Mouse (Mus musculus): ENCODE measurements around the gene Pus10. TPM values are rescaled to one million over a fixed set of nuclear protein-coding genes. Genes with fewer than 3 reads are reported as not detected.

The Pus10 gene
- polyA plus RNA-seq, 1 experiment from 2014 or later = 28.2 TPM

- 66% methylated on average over 1 of the region's 1 CpGs for WGBS
- peaks cover 13% of the 10 kb centered on the region for H3K27me3 ChIP-seq
- H3K4me1 ChIP-seq = 0 out of 2 replicates have a peak, but pooled peaks cover 3% of the 10 kb centered on the region
- H3K9ac ChIP-seq = no peak overlapping the region
- ATAC-seq (ENCODE audit: insufficient number of reproducible peaks, insufficient read depth, low FRiP score, low TSS enrichment, low read depth) = no peak
- H3K4me3 ChIP-seq = no peak overlapping the region
- H3K27ac ChIP-seq = no peak overlapping the region
- no peak overlapping the region for H3K4me2 ChIP-seq
- H3K36me3 ChIP-seq = no peaks in the 10 kb centered on the region
- no peaks in the 10 kb centered on the region for H3K9me3 ChIP-seq
Observed at GRCm38 (mm10) chr11:23767928-23768327, 102.5 kb downstream of the Pus10 start.

GRCm38 (mm10) chr11:23769033-23769432 is 103.6 kb downstream of the Pus10 start:
- H3K4me3 ChIP-seq = no peak overlapping the region
- H3K36me3 ChIP-seq = no peaks in the 10 kb centered on the region

DNA sequence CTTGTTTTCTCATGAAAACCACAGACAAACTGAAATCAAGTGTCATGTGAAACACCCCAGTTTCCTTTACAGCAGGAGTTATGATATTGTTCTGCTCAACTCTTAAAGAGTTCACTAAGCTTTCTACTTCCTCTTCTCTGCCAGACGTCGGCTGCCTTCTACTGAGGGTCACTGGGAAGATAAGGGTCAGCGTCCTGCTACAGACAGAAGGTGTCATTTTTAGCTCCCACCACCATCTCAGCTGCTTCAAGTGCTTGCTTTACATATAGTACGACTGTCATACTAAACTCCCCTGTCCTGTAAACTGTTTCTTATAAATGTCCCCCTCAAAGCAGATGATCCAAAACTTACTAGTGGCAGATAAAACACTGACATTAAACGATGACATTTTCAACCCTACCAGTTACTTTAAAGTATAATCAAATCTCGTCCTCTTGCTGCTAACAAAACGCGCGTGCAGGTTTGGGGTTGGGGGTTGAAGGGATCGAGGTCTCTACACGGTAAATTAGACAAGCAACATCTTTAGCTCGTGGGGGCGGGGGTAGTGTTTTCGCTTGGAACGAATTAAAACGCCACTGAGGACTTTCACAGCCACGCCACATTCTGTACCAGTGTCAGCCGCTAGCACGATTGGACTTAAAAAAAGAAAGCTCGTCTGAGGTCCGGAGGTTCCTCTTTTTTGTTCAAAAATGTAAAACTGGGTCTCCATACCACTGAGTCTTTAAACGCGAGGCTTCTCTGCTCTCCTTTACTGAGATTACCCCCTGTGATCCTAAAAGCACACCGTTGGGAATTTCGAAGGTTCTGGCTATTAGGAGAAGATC is 104.4 kb downstream of the Pus10 start:
- H3K4me1 ChIP-seq = 0 out of 2 replicates have a peak, but pooled peaks cover 3% of the 10 kb centered on the region
- under 1% methylated on average over 25 of the region's 25 CpGs for WGBS
- H3K4me2 ChIP-seq = peak overlapping the region; percentile 77
- H3K4me3 ChIP-seq = peak overlapping the region; percentile 78
- ATAC-seq (ENCODE audit: insufficient number of reproducible peaks, insufficient read depth, low FRiP score, low TSS enrichment, low read depth) = no peak
- no peaks in the 10 kb centered on the region; the same call in 1 of the 2 replicates for H3K9me3 ChIP-seq
- peak overlapping the region; percentile 76 for H3K9ac ChIP-seq
- H3K27me3 ChIP-seq = peaks cover 18% of the 10 kb centered on the region
- H3K27ac ChIP-seq = peak overlapping the region; percentile 90; the same call in 1 of the 2 replicates
- H3K36me3 ChIP-seq = no peaks in the 10 kb centered on the region

More at GRCm38 (mm10) chr11:23769033-23769432, 103.6 kb downstream of the Pus10 start:
- 0 out of 2 replicates have a peak, but pooled peaks cover 3% of the 10 kb centered on the region for H3K4me1 ChIP-seq
- no peak overlapping the region for H3K4me2 ChIP-seq
- peaks cover 18% of the 10 kb centered on the region for H3K27me3 ChIP-seq
- no peaks in the 10 kb centered on the region; the same call in 1 of the 2 replicates for H3K9me3 ChIP-seq
- H3K9ac ChIP-seq = no peak overlapping the region
- H3K27ac ChIP-seq = no peak overlapping the region
- no peak for ATAC-seq (ENCODE audit: insufficient number of reproducible peaks, insufficient read depth, low FRiP score, low TSS enrichment, low read depth)

DNA sequence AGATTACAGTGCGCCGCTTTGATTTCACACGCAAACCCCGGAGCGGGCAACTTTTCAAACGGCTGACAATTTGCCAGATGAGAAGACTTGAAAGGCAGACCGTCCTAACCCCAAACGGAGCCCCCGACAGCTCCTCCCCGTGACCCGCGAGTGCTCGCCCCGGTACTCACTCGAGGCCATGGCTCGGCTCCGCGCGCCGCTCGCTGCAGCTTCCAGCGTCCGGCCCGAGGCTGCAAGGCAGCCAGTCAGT is 105.0 kb downstream of the Pus10 start:
- Histone ChIP-seq H3K27ac (peak overlapping the region; percentile 90), H3K4me2 (peak overlapping the region; percentile 77), H3K4me1 (0 out of 2 replicates have a peak, but pooled peaks cover 3% of the 10 kb centered on the region), H3K27me3 (peaks cover 18% of the 10 kb centered on the region), H3K9me3 (no peaks in the 10 kb centered on the region; the same call in 1 of the 2 replicates), H3K9ac (peak overlapping the region; percentile 76), H3K4me3 (peak overlapping the region; percentile 78), H3K36me3 (no peaks in the 10 kb centered on the region)
- WGBS = under 1% methylated on average over 24 of the region's 24 CpGs
- ATAC-seq (ENCODE audit: insufficient number of reproducible peaks, insufficient read depth, low FRiP score, low TSS enrichment, low read depth) = no peak

GRCm38 (mm10) chr11:23770760-23771506 is 105.5 kb downstream of the Pus10 start, which contains the start of gene Rel:
Gene Rel (minus strand): TSS chr11:23770970.
- Histone ChIP-seq H3K9ac (peak within 1 kb of the TSS; percentile 76), H3K4me3 (peak within 1 kb of the TSS; percentile 78), H3K4me1 (0 out of 2 replicates have a peak, but pooled peaks cover 3% of the 10 kb centered on the region), H3K27ac (peak within 1 kb of the TSS; percentile 90), H3K4me2 (peak within 1 kb of the TSS; percentile 77), H3K36me3 (no peaks in the 10 kb centered on the region), H3K27me3 (peaks cover 18% of the 10 kb centered on the region), H3K9me3 (no peaks in the 10 kb centered on the region; the same call in 1 of the 2 replicates)
- peak; percentile 90 for ATAC-seq (ENCODE audit: insufficient number of reproducible peaks, insufficient read depth, low FRiP score, low TSS enrichment, low read depth)
- WGBS = under 1% methylated on average over 67 of the region's 88 CpGs

GRCm38 (mm10) chr11:23771507-23772097 is 106.1 kb downstream of the Pus10 start:
- no peaks in the 10 kb centered on the region; the same call in 1 of the 2 replicates for H3K9me3 ChIP-seq
- ATAC-seq (ENCODE audit: insufficient number of reproducible peaks, insufficient read depth, low FRiP score, low TSS enrichment, low read depth) = no peak
- WGBS = 5% methylated on average over 21 of the region's 21 CpGs

GRCm38 (mm10) chr11:23772471-23772870 is 107.0 kb downstream of the Pus10 start:
- no peak overlapping the region for H3K4me2 ChIP-seq
- 0 out of 2 replicates have a peak, but pooled peaks cover 3% of the 10 kb centered on the region for H3K4me1 ChIP-seq
- 28% methylated on average over 1 of the region's 1 CpGs for WGBS
- H3K27me3 ChIP-seq = peaks cover 18% of the 10 kb centered on the region
- no peaks in the 10 kb centered on the region for H3K36me3 ChIP-seq
- no peak overlapping the region for H3K4me3 ChIP-seq
- no peak for ATAC-seq (ENCODE audit: insufficient number of reproducible peaks, insufficient read depth, low FRiP score, low TSS enrichment, low read depth)
- H3K27ac ChIP-seq = no peak overlapping the region
- no peaks in the 10 kb centered on the region; the same call in 1 of the 2 replicates for H3K9me3 ChIP-seq
- H3K9ac ChIP-seq = no peak overlapping the region

More at GRCm38 (mm10) chr11:23771507-23772097, 106.1 kb downstream of the Pus10 start:
- H3K4me1 ChIP-seq = 0 out of 2 replicates have a peak, but pooled peaks cover 3% of the 10 kb centered on the region
- H3K27ac ChIP-seq = peak overlapping the region; percentile 90
- H3K4me3 ChIP-seq = peak overlapping the region; percentile 78
- H3K4me2 ChIP-seq = peak overlapping the region; percentile 77
- peak overlapping the region; percentile 76 for H3K9ac ChIP-seq
- no peaks in the 10 kb centered on the region for H3K36me3 ChIP-seq
- H3K27me3 ChIP-seq = peaks cover 18% of the 10 kb centered on the region

- Histone ChIP-seq H3K4me3 (no peak overlapping the region), H3K27ac (no peak overlapping the region), H3K9ac (no peak overlapping the region), H3K4me2 (no peak overlapping the region), H3K27me3 (no peaks in the 10 kb centered on the region), H3K4me1 (no peaks in the 10 kb centered on the region), H3K36me3 (no peaks in the 10 kb centered on the region), H3K9me3 (no peaks in the 10 kb centered on the region; the same call in 1 of the 2 replicates)
- WGBS = 84% methylated on average over 8 of the region's 8 CpGs
- ATAC-seq (ENCODE audit: insufficient number of reproducible peaks, insufficient read depth, low FRiP score, low TSS enrichment, low read depth) = no peak
Observed at GRCm38 (mm10) chr11:23778787-23779201, 113.3 kb downstream of the Pus10 start.

GRCm38 (mm10) chr11:23782038-23782437 is 116.6 kb downstream of the Pus10 start:
- H3K27me3 ChIP-seq = no peaks in the 10 kb centered on the region
- no peaks in the 10 kb centered on the region for H3K36me3 ChIP-seq
- no peak overlapping the region for H3K4me2 ChIP-seq
- 73% methylated on average over 3 of the region's 3 CpGs for WGBS
- H3K9ac ChIP-seq = no peak overlapping the region
- H3K4me3 ChIP-seq = no peak overlapping the region
- no peak for ATAC-seq (ENCODE audit: insufficient number of reproducible peaks, insufficient read depth, low FRiP score, low TSS enrichment, low read depth)
- H3K27ac ChIP-seq = no peak overlapping the region
- H3K4me1 ChIP-seq = no peaks in the 10 kb centered on the region
- H3K9me3 ChIP-seq = no peaks in the 10 kb centered on the region
